ENCODE assay signal across 8 mouse cellular contexts in genomic region chr15:82338593-82339112, GRCm38 (mm10). TPM values are rescaled to one million over a fixed set of nuclear protein-coding genes. Genes with fewer than 3 reads are reported as not detected.
A peak's percentile ranks its signal among the peaks of the same experiment; 100 is the strongest.
DNase-seq lines count a peak whose midpoint lies in the region; ATAC-seq lines count a peak whose summit lies in the region.

TSS of gene Naga (minus strand) at chr15:82338925.
TSS of gene Pheta2 (plus strand) at chr15:82338942.
TSS of gene Smdt1 (plus strand) at chr15:82338959.

- H3K27ac ChIP-seq in heart, embryonic 14.5 days (replicated peaks in 1 of 2; ENCODE audit: control insufficient read depth in 1 of 2, insufficient read depth in 1 of 2, low read depth in 2 of 2, low read length in 2 of 2): peak within 1 kb of the TSS; percentile 40 to 65; a peak in 3 of 4 replicates
- peak within 1 kb of the TSS; percentile 100 for H3K27ac ChIP-seq in liver, embryonic 13.5 days
- peak within 1 kb of the TSS; percentile 20 for H3K27ac ChIP-seq in stomach, embryonic 16.5 days (ENCODE audit: low read length)

- H3K9me3 ChIP-seq in heart, embryonic 14.5 days (ENCODE audit: control insufficient read depth, low read length): no peaks in the 10 kb centered on the region
- H3K9me3 ChIP-seq in liver, embryonic 13.5 days (replicated peaks): no peaks in the 10 kb centered on the region
- H3K9me3 ChIP-seq in stomach, embryonic 16.5 days (replicated peaks; ENCODE audit: control insufficient read depth, low read length): no peaks in the 10 kb centered on the region

- peaks cover 31% of the 10 kb centered on the region for H3K36me3 ChIP-seq in heart, embryonic 14.5 days (ENCODE audit: control insufficient read depth, insufficient read depth, low read length)
- H3K36me3 ChIP-seq in liver, embryonic 13.5 days: peaks cover 41% of the 10 kb centered on the region
- 0 out of 2 replicates have a peak, but pooled peaks cover 7% of the 10 kb centered on the region for H3K36me3 ChIP-seq in stomach, embryonic 16.5 days (ENCODE audit: control insufficient read depth, insufficient read depth, low read length)

- peaks cover 20 to 28% of the 10 kb centered on the region in 2 experiments for H3K4me1 ChIP-seq in heart, embryonic 14.5 days (ENCODE audit: control insufficient read depth in 2 of 2, insufficient read depth in 2 of 2, low read length in 2 of 2)
- peaks cover 64% of the 10 kb centered on the region for H3K4me1 ChIP-seq in liver, embryonic 13.5 days (replicated peaks)
- H3K4me1 ChIP-seq in stomach, embryonic 16.5 days (ENCODE audit: control insufficient read depth, insufficient read depth, low read length): peaks cover 44% of the 10 kb centered on the region

- peak within 1 kb of the TSS; percentile 67 to 73 for H3K4me3 ChIP-seq in heart, embryonic 14.5 days (ENCODE audit: control insufficient read depth in 1 of 2, insufficient read depth in 1 of 2, low read depth in 1 of 2, low read length in 2 of 2)
- peak within 1 kb of the TSS; percentile 71 for H3K4me3 ChIP-seq in liver, embryonic 13.5 days (replicated peaks)
- H3K4me3 ChIP-seq in stomach, embryonic 16.5 days (replicated peaks; ENCODE audit: low read length): peak within 1 kb of the TSS; percentile 67

- ATAC-seq in CD4-positive, CD25-positive, alpha-beta regulatory T cell, adult 4 months: peak; percentile 97
- peak; percentile 85 for ATAC-seq in heart, embryonic 14.5 days (ENCODE audit: insufficient number of reproducible peaks, insufficient read depth, low FRiP score, low read depth)
- ATAC-seq in liver, embryonic 13.5 days (ENCODE audit: low read depth): peak; percentile 79
- ATAC-seq in stomach, embryonic 16.5 days (ENCODE audit: insufficient read depth, low FRiP score): peak; percentile 89

- under 1% methylated on average over 40 of the region's 41 CpGs for WGBS in heart, embryonic 14.5 days
- under 1% methylated on average over 41 of the region's 41 CpGs for WGBS in liver, embryonic 13.5 days (ENCODE audit: insufficient replicate concordance)
- WGBS in stomach, embryonic 16.5 days: under 1% methylated on average over 41 of the region's 41 CpGs

- DNase-seq in c-Kit-negative CD71-positive TER-119-positive erythroid progenitor cells, embryonic 14.5 days (ENCODE audit: low read depth, low spot score): peak; percentile 99
- DNase-seq in fibroblast of lung, adult 2 months (ENCODE audit: low read depth): peak; percentile 94
- DNase-seq in kidney, postnatal 14 days: peak; percentile 98
- peak; percentile 100 for DNase-seq in liver, embryonic 13.5 days
- peak; percentile 96 for DNase-seq in neural tube, embryonic 10.5 days (ENCODE audit: extremely low spot score, low spot score)

- no peaks in the 10 kb centered on the region for H3K27me3 ChIP-seq in heart, embryonic 14.5 days (ENCODE audit: control insufficient read depth, insufficient read depth, low read length)
- H3K27me3 ChIP-seq in liver, embryonic 13.5 days: no peaks in the 10 kb centered on the region
- H3K27me3 ChIP-seq in stomach, embryonic 16.5 days (ENCODE audit: control insufficient read depth, insufficient read depth, low read length): no peaks in the 10 kb centered on the region

- H3K4me2 ChIP-seq in heart, embryonic 14.5 days (ENCODE audit: low read length): peak within 1 kb of the TSS; percentile 78
- peak within 1 kb of the TSS; percentile 97 for H3K4me2 ChIP-seq in liver, embryonic 13.5 days
- H3K4me2 ChIP-seq in stomach, embryonic 16.5 days (ENCODE audit: low read depth, low read length): peak within 1 kb of the TSS; percentile 79

- H3K9ac ChIP-seq in heart, embryonic 14.5 days (ENCODE audit: low read length): peak within 1 kb of the TSS; percentile 80
- H3K9ac ChIP-seq in liver, embryonic 13.5 days: peak within 1 kb of the TSS; percentile 97
- peak within 1 kb of the TSS; percentile 78 for H3K9ac ChIP-seq in stomach, embryonic 16.5 days (ENCODE audit: low read length)

RNA-seq across cellular contexts. Expression of gene Naga, which starts in this region (rescaled TPM):
- polyA plus RNA-seq in CD4-positive, CD25-positive, alpha-beta regulatory T cell, adult 4 months (2017; shearing (Covaris generic)): 10 to 100 TPM; 58.4 to 70.3 TPM
- 47.4 and 48.7 TPM in 2 replicates for polyA plus RNA-seq in heart, embryonic 14.5 days (2014; fragmentation: Nextera tagmentation; extraction: Ambion mirVana)
- 34.3 and 35.7 TPM in 2 replicates for polyA plus RNA-seq in liver, embryonic 13.5 days (2015; fragmentation: Nextera tagmentation; extraction: Ambion mirVana)
- 99.0 and 116 TPM in 2 replicates for polyA plus RNA-seq in stomach, embryonic 16.5 days (2015; fragmentation: Nextera tagmentation; extraction: Ambion mirVana)

RNA-seq across cellular contexts. Expression of gene Pheta2, which starts in this region (rescaled TPM):
- polyA plus RNA-seq in CD4-positive, CD25-positive, alpha-beta regulatory T cell, adult 4 months (2017; shearing (Covaris generic)): 1 to 10 TPM; 3.4 to 5.0 TPM
- polyA plus RNA-seq in heart, embryonic 14.5 days (2014; fragmentation: Nextera tagmentation; extraction: Ambion mirVana): 7.3 and 7.5 TPM in 2 replicates
- polyA plus RNA-seq in liver, embryonic 13.5 days (2015; fragmentation: Nextera tagmentation; extraction: Ambion mirVana): 43.4 and 43.8 TPM in 2 replicates
- polyA plus RNA-seq in stomach, embryonic 16.5 days (2015; fragmentation: Nextera tagmentation; extraction: Ambion mirVana): 17.5 and 18.3 TPM in 2 replicates

RNA-seq across cellular contexts. Expression of gene Smdt1, which starts in this region (rescaled TPM):
- 10 to 100 TPM; 76.9 to 95.0 TPM for polyA plus RNA-seq in CD4-positive, CD25-positive, alpha-beta regulatory T cell, adult 4 months (2017; shearing (Covaris generic))
- polyA plus RNA-seq in heart, embryonic 14.5 days (2014; fragmentation: Nextera tagmentation; extraction: Ambion mirVana): 365 and 384 TPM in 2 replicates
- polyA plus RNA-seq in liver, embryonic 13.5 days (2015; fragmentation: Nextera tagmentation; extraction: Ambion mirVana): 202 and 208 TPM in 2 replicates
- polyA plus RNA-seq in stomach, embryonic 16.5 days (2015; fragmentation: Nextera tagmentation; extraction: Ambion mirVana): 278 and 284 TPM in 2 replicates

Comparison
In these comparisons a context has a peak if more than half of its experiments do, and no peak if none do; other contexts are left out.
1. Peak in every context shown above with its lines: DNase-seq, ATAC-seq, H3K4me3 ChIP-seq and H3K27ac ChIP-seq.
2. H3K27ac ChIP-seq: peak in every context shown above with its lines; median percentile 100 in liver, embryonic 13.5 days; 52 in heart, embryonic 14.5 days; 20 in stomach, embryonic 16.5 days.